18 mouse cellular contexts compared by ENCODE assay signal in the genomic region with DNA sequence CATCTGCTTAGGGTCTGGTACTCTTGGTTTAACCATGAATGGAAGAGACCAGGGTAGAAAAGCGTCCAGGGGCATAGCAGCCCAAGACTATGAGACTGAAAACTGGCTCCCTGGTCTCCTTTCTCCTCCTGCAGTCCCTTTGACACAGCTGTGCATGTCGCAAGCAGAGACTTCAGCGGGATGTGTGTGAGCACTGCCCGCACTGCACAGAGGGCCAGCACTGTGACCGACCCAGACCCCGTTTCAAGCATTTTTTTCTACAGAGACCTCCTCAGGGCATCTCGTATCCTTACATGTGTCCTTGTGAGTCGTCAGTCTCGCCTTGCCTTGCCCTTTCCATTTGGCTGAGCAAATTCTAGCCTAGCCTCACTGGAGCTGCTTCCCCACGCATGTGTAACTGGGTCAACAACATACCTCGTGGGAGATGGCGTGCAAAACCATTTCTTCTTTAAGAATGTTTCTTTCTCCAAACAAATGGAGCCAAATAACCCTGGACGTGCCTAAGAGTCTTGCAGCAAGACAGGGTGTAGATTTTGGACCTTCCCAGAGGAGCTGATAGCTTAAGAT.
DNase-seq lines count a peak whose midpoint lies in the region; ATAC-seq and TF ChIP-seq lines count a peak whose summit lies in the region.
"Had no signal": no experiment of that assay in that cellular context is flagged by ENCODE, and none has a peak within 500 bp of the region (broad histone marks: within the 10 kb centered on the region; RNA-seq: fewer than 3 reads in every experiment).

No protein-coding gene starts in this region.

- ATAC-seq in lung, postnatal 0 days = peak; percentile 28; the same call in 1 of the 2 replicates
- ATAC-seq in kidney, embryonic 16.5 days (ENCODE audit: low FRiP score, low TSS enrichment) = peak; percentile 57
- no peak for ATAC-seq in monocyte, adult 5-6 weeks (replicated peaks; ENCODE audit: insufficient number of reproducible peaks, low FRiP score, low TSS enrichment, poor library complexity, severe bottlenecking)

- H3K9me3 ChIP-seq in lung, postnatal 0 days (ENCODE audit: low read length) = no peaks in the 10 kb centered on the region
- no peaks in the 10 kb centered on the region for H3K9me3 ChIP-seq in kidney, embryonic 16.5 days (ENCODE audit: low read length)
- H3K9me3 ChIP-seq: embryonic facial prominence, embryonic 15.5 days; forebrain, embryonic 10.5 days; heart, embryonic 12.5 days had no signal

- no peak for TF ChIP-seq EP300 in lung, postnatal 0 days (IDR thresholded peaks at IDR 0.05)

- H3K36me3 ChIP-seq in lung, postnatal 0 days (ENCODE audit: insufficient read depth, low read length) = no peaks in the 10 kb centered on the region
- H3K36me3 ChIP-seq in kidney, embryonic 16.5 days (ENCODE audit: insufficient read depth, low read length) = no peaks in the 10 kb centered on the region
- no peaks in the 10 kb centered on the region for H3K36me3 ChIP-seq in small intestine, adult 2 months (ENCODE audit: control insufficient read depth, insufficient read depth, low read length)
- H3K36me3 ChIP-seq: embryonic facial prominence, embryonic 15.5 days; forebrain, embryonic 10.5 days; heart, embryonic 12.5 days had no signal

- TF ChIP-seq POLR2A in lung, adult 2 months (IDR thresholded peaks at IDR 0.05; ENCODE audit: borderline replicate concordance, extremely low read depth, low read depth, low read length) = no peak
- no peak for TF ChIP-seq POLR2A in small intestine, adult 2 months (IDR thresholded peaks at IDR 0.05; ENCODE audit: low read depth, low read length)

- H3K27me3 ChIP-seq in lung, postnatal 0 days (replicated peaks; ENCODE audit: insufficient read depth, low read length) = no peaks in the 10 kb centered on the region
- H3K27me3 ChIP-seq in kidney, embryonic 16.5 days (ENCODE audit: insufficient read depth, low read length) = no peaks in the 10 kb centered on the region
- no peaks in the 10 kb centered on the region for H3K27me3 ChIP-seq in small intestine, adult 2 months (ENCODE audit: control insufficient read depth, insufficient read depth, low read length)
- H3K27me3 ChIP-seq: embryonic facial prominence, embryonic 15.5 days; heart, embryonic 12.5 days had no signal

- DNase-seq in gastrocnemius, postnatal 14 days = peak; percentile 25
- DNase-seq in gastrocnemius, postnatal 36 days = no peak
- DNase-seq in lung, postnatal 0 days (ENCODE audit: low spot score) = no peak
- no peak for DNase-seq in lung, adult 2 months
- no peak for DNase-seq in embryo, embryonic 11 days
- DNase-seq: cerebellum, adult 2 months; liver; lung, embryonic 14.5 days; midbrain, embryonic 14.5 days; thymus, adult 18-20 months had no signal

- 61% methylated on average over 13 of the region's 13 CpGs for WGBS in lung, postnatal 0 days
- 72% methylated on average over 13 of the region's 13 CpGs for WGBS in lung, adult 2 months
- WGBS in kidney, embryonic 16.5 days = 50% methylated on average over 13 of the region's 13 CpGs
- WGBS in small intestine, adult 2 months = 68% methylated on average over 13 of the region's 13 CpGs

- intact Hi-C loops in gastrocnemius, postnatal 14 days (cut with DNase I; ENCODE audit: low total_unique reads) = no loop called here
- intact Hi-C loops in gastrocnemius, postnatal 36 days (cut with DNase I) = no loop called here

- H3K4me2 ChIP-seq in lung, postnatal 0 days (replicated peaks; ENCODE audit: low read depth, low read length) = no peak overlapping the region
- H3K4me2 ChIP-seq in kidney, embryonic 16.5 days (replicated peaks; ENCODE audit: low read depth, low read length) = no peak overlapping the region
- H3K4me2 ChIP-seq: embryonic facial prominence, embryonic 15.5 days; heart, embryonic 12.5 days; hindbrain, embryonic 14.5 days; lung, embryonic 14.5 days had no signal

- H3K4me3 ChIP-seq in lung, postnatal 0 days (ENCODE audit: low read depth, low read length) = no peak overlapping the region
- H3K4me3 ChIP-seq in lung, adult 2 months (replicated peaks; ENCODE audit: extremely low read depth, low read depth, low read length) = no peak overlapping the region
- no peak overlapping the region for H3K4me3 ChIP-seq in kidney, embryonic 16.5 days (ENCODE audit: low read length)
- H3K4me3 ChIP-seq in small intestine, adult 2 months (ENCODE audit: low read depth, low read length) = no peak overlapping the region
- H3K4me3 ChIP-seq: embryonic facial prominence, embryonic 15.5 days; forebrain, embryonic 10.5 days; heart, embryonic 12.5 days had no signal

- TF ChIP-seq CTCF in lung, postnatal 0 days (IDR thresholded peaks at IDR 0.05) = no peak
- TF ChIP-seq CTCF in lung, adult 2 months (IDR thresholded peaks at IDR 0.05; ENCODE audit: insufficient read depth, low read length) = no peak
- TF ChIP-seq CTCF in small intestine, adult 2 months (IDR thresholded peaks at IDR 0.05; ENCODE audit: extremely low read depth, insufficient read length, insufficient replicate concordance, low read depth, low read length) = no peak

- H3K27ac ChIP-seq in lung, postnatal 0 days (ENCODE audit: low read length) = no peak overlapping the region
- H3K27ac ChIP-seq in kidney, embryonic 16.5 days (ENCODE audit: low read length) = peak overlapping the region; percentile 41; the same call in 1 of the 2 replicates
- peak overlapping the region; percentile 42; the same call in 1 of the 2 replicates for H3K27ac ChIP-seq in small intestine, adult 2 months (ENCODE audit: insufficient read depth, low read depth, low read length)
- H3K27ac ChIP-seq: embryonic facial prominence, embryonic 15.5 days; forebrain, embryonic 10.5 days; hindbrain, embryonic 14.5 days; macrophage had no signal

- H3K9ac ChIP-seq in lung, postnatal 0 days (replicated peaks; ENCODE audit: low read depth) = no peak overlapping the region
- no peak overlapping the region for H3K9ac ChIP-seq in kidney, embryonic 16.5 days (replicated peaks; ENCODE audit: low read length)
- H3K9ac ChIP-seq: embryonic facial prominence, embryonic 15.5 days; heart, embryonic 12.5 days; hindbrain, embryonic 14.5 days; lung, embryonic 14.5 days had no signal

- peaks cover 9% of the 10 kb centered on the region; the same call in 1 of the 2 replicates for H3K4me1 ChIP-seq in lung, postnatal 0 days (ENCODE audit: insufficient read depth, low read depth, low read length)
- H3K4me1 ChIP-seq in lung, adult 2 months (ENCODE audit: control insufficient read depth, insufficient read depth, low read length) = no peaks in the 10 kb centered on the region
- peaks cover 18% of the 10 kb centered on the region; the same call in 1 of the 2 replicates for H3K4me1 ChIP-seq in kidney, embryonic 16.5 days (ENCODE audit: insufficient read depth, low read length)
- H3K4me1 ChIP-seq in small intestine, adult 2 months (ENCODE audit: control insufficient read depth, insufficient read depth, insufficient read length, low read length) = no peaks in the 10 kb centered on the region
- H3K4me1 ChIP-seq: embryonic facial prominence, embryonic 15.5 days; forebrain, embryonic 10.5 days had no signal
